In genomic region chr1:166730886-166731285, GRCm38 (mm10) we compare ENCODE assay signal across 33 mouse cellular contexts. TPM values are rescaled to one million over a fixed set of nuclear protein-coding genes. Genes with fewer than 3 reads are reported as not detected.
DNase-seq lines count a peak whose midpoint lies in the region; TF ChIP-seq lines count a peak whose summit lies in the region.
"Had no signal": no experiment of that assay in that cellular context is flagged by ENCODE, and none has a peak within 500 bp of the region (broad histone marks: within the 10 kb centered on the region; RNA-seq: fewer than 3 reads in every experiment).

No protein-coding gene starts in this region.

- no peaks in the 10 kb centered on the region for H3K79me2 ChIP-seq in myocyte (ENCODE audit: control insufficient read depth, insufficient read depth)

- no peaks in the 10 kb centered on the region for H3K27me3 ChIP-seq in myocyte (ENCODE audit: control insufficient read depth, insufficient read depth, insufficient read length)
- H3K27me3 ChIP-seq: embryonic facial prominence, embryonic 13.5 days; forebrain, embryonic 12.5 days; forebrain, embryonic 15.5 days; heart, embryonic 13.5 days had no signal

- TF ChIP-seq POLR2A in myocyte (IDR thresholded peaks at IDR 0.05; ENCODE audit: insufficient read length, low read depth) = no peak

- DNase-seq in heart, adult 11 months = peak; percentile 88
- no peak for DNase-seq in heart, adult 18-20 months
- peak; percentile 5 to 8 for DNase-seq in spleen, postnatal 36 days (ENCODE audit: low spot score in 2 of 2)
- DNase-seq in spleen, adult 18-20 months = no peak
- DNase-seq in frontal cortex, postnatal 10 days (ENCODE audit: low spot score in 2 of 2) = no peak
- DNase-seq in layer of hippocampus, adult 9-10 months (ENCODE audit: low spot score) = no peak
- DNase-seq: adrenal gland, adult 2 months; adrenal gland, postnatal 14 days; cerebellum, adult 11 months; cerebellum, adult 2 months; cerebellum, adult 9-11 months; cerebellum, postnatal 25 days; gastrocnemius, postnatal 10 days; gastrocnemius, postnatal 36 days; heart, adult 2 months; heart, postnatal 14 days; heart, postnatal 4 days had no signal

- no peak overlapping the region for H3ac ChIP-seq in myocyte (ENCODE audit: control insufficient read depth, insufficient read length)

- H3K4me3 ChIP-seq in myocyte = no peak overlapping the region
- H3K4me3 ChIP-seq: embryonic facial prominence, embryonic 10.5 days; embryonic facial prominence, embryonic 13.5 days; erythroblast, embryonic 14.5 days; forebrain, embryonic 12.5 days; forebrain, embryonic 15.5 days; heart, adult 2 months; heart, embryonic 10.5 days; heart, embryonic 13.5 days had no signal

- H3K4me2 ChIP-seq in myocyte (ENCODE audit: low read depth) = peak overlapping the region; percentile 40
- H3K4me2 ChIP-seq: embryonic facial prominence, embryonic 13.5 days; forebrain, embryonic 12.5 days; forebrain, embryonic 15.5 days; heart, embryonic 13.5 days; hindbrain, embryonic 14.5 days had no signal

- H3K36me3 ChIP-seq in myocyte (ENCODE audit: control insufficient read depth, insufficient read depth) = no peaks in the 10 kb centered on the region
- H3K36me3 ChIP-seq: embryonic facial prominence, embryonic 10.5 days; embryonic facial prominence, embryonic 13.5 days; forebrain, embryonic 12.5 days; forebrain, embryonic 15.5 days; G1E; heart, embryonic 10.5 days; heart, embryonic 13.5 days had no signal

TF ChIP-seq in myocyte, 11 proteins besides CTCF, POLR2A, EP300 and RAD21:
- no peak for TF ChIP-seq TCF12 (IDR thresholded peaks at IDR 0.05; ENCODE audit: insufficient read depth, poor library complexity, severe bottlenecking)
- TF ChIP-seq TCF3 (IDR thresholded peaks at IDR 0.05; ENCODE audit: insufficient read length, low read depth) = no peak
- no peak for TF ChIP-seq REST (IDR thresholded peaks at IDR 0.05; ENCODE audit: insufficient read depth, insufficient read length)
- no peak for TF ChIP-seq USF1 (IDR thresholded peaks at IDR 0.05; ENCODE audit: low read depth)
- TF ChIP-seq SRF (IDR thresholded peaks at IDR 0.05; ENCODE audit: control insufficient read depth, insufficient read length, low read depth) = no peak
- no peak for TF ChIP-seq MYOD1 (IDR thresholded peaks at IDR 0.05; ENCODE audit: control insufficient read depth in 1 of 3, insufficient read length in 2 of 3, low read depth in 2 of 3)
- TF ChIP-seq E2F4 (IDR thresholded peaks at IDR 0.05; ENCODE audit: insufficient read depth) = no peak
- TF ChIP-seq MYOG (IDR thresholded peaks at IDR 0.05; ENCODE audit: control insufficient read depth in 1 of 3, insufficient read depth in 1 of 3, insufficient read length in 2 of 3, low read depth in 2 of 3) = no peak
- TF ChIP-seq CEBPB (IDR thresholded peaks at IDR 0.05; ENCODE audit: insufficient read depth, poor library complexity, severe bottlenecking) = no peak
- TF ChIP-seq POLR2AphosphoS2 (IDR thresholded peaks at IDR 0.05; ENCODE audit: insufficient read length, low read depth) = no peak

RNA-seq across cellular contexts. Expression of gene Fmo9, which starts 49.2 kb away (rescaled TPM):
- total RNA-seq in heart, adult 18-20 months (2021) = not detected
- polyA plus RNA-seq in myocyte (2012; fragmentation: generic; extraction: Trizol) = not detected
- total RNA-seq: adrenal gland, adult 2 months; adrenal gland, postnatal 14 days; adrenal gland, postnatal 4 days; common myeloid progenitor, adult 5-6 weeks; G1E; gastrocnemius, adult 18-20 months; gastrocnemius, postnatal 10 days; gastrocnemius, postnatal 36 days; heart, adult 2 months; heart, postnatal 14 days; heart, postnatal 4 days; hindbrain, postnatal 0 days had no signal
- polyA plus RNA-seq: adrenal gland, adult 2 months; cerebellum, adult 2 months; embryonic facial prominence, embryonic 10.5 days; embryonic facial prominence, embryonic 13.5 days; forebrain, embryonic 12.5 days; forebrain, embryonic 15.5 days; G1E; heart, adult 2 months; heart, embryonic 10.5 days; heart, embryonic 13.5 days; heart, embryonic 16.5 days; hindbrain, embryonic 11.5 days; hindbrain, embryonic 14.5 days; hindbrain, postnatal 0 days had no signal

Comparison
In these comparisons a context has a peak if more than half of its experiments do, and no peak if none do; other contexts are left out.
1. DNase-seq: peak in heart, adult 11 months (single experiment) and spleen, postnatal 36 days (2 of 2); none in heart, adult 18-20 months (0 of 2), spleen, adult 18-20 months (0 of 2), frontal cortex, postnatal 10 days (0 of 2) and layer of hippocampus, adult 9-10 months (single experiment).